Mouse (Mus musculus): ENCODE results near the gene Taar2.

Taar2 gene

GRCm38 (mm10) chr10:23985546-23985945 is 47.2 kb downstream of the Taar2 start, which contains the start of gene Taar6:
Gene Taar6 (minus strand): TSS chr10:23985646.
- DNase-seq (ENCODE audit: low spot score) = no peak

GRCm38 (mm10) chr10:23986419-23986818 is 48.0 kb downstream of the Taar2 start:
- no peak for DNase-seq (ENCODE audit: low spot score)
